Mouse (Mus musculus) testis, postnatal 10 days (tissue): ENCODE data around the gene Ncln.

ENCODE experiments used
- DNase-seq: peaks from one replicate; pipeline ENCODE4 v3.0.0; 2021; ENCODE audit warnings: low spot score

Ncln gene

DNA sequence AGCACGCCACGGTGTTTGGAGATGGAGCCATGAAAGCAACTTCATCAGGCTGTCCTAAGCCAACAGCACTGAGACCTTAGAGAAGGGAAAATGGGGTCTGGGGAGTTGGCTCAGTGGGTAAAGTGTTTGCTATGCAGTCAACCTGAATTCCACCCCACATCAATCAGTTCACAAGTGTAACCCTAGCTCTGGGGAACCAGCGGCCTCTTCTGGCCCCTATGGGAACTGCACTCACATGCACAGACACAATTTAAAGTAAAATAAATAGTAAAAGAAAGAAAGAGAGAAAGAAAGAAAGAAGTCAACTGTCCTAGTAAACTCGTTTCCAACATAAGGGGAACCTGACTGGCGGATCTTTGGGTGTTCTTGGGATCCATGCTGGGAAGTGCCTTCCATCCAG is 17.6 kb upstream of the Ncln start:
- DNase-seq, result no peak

DNA sequence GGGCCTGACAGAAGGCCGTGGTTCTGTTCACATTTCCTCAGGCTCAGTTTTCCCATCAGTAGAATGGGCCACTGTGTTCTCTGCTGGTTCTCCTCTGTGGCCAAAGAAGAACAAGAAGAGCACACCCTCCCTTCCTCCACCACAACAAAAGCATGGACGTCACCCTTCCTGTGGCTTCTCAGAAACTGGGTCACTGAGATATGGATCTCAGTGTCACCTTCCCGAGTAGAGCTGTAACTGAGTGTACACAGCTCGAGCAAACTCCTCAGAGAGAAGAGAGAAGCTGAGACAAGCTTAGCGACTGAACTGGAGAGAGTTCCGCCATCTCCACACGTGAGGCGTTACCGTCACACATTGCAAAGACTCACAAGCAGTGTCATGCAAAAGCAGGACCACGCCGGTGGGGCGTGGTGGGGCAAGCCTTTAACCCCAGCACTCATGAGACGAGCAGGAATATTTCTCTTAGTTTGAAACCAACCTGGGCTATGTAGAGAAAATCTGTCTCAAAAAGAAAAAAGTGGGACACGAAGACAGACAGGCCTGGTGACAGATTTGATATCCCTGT is 14.1 kb upstream of the Ncln start:
- no peak for DNase-seq

- DNase-seq, result no peak
Observed at GRCm38 (mm10) chr10:81507691-81508489, 11.7 kb upstream of the Ncln start.

DNA sequence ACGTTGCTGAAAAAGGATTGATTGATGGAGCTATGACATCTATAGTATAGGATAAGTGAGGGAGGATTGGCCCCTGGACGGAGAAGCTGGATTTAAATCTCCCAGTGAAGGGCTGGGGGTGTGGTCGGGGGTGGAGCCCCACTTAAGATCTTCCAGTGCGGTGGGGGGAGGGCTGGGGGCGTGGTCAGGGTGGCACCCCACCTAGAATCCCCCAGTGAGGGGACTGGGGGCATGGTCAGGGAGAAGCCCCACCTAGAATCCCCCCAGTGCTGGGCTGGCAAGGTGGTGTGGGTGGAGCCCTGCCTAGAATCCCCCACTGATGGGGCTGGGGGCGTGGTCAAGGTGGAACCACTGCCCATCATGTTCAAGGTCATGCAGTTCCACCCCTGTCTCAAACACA is 10.9 kb upstream of the Ncln start:
- no peak for DNase-seq

DNA sequence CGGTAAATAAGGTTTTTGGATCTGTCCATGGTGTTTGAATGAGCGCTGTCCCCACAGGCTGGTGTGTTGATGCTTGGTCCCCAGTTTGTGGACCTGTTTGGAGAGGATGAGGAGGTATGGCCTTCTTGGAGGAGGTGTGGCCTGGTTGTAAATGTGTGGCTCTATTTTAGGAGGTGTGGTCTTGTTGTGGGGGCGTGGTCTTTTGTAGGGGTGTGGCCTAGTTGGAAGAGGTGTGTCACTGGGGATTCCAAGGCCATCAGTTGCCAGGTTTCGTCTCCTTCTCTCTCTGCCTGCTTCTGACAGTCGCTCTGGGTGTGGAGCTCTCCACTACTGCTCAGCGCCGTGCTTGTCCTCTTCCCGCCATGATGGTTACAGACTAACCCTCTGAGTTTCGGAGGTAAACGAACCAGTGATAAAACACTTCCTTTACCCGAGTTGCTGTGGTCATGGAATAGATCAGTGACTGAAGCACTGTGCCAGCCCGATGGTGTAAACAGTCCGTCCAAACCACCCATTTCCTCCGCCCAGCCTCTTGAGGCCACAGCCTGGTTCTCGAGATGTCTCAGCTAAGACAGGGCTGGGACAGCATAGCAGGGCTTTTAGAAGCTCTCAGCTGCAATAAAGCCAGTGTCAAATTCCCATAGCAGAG is 8.9 kb upstream of the Ncln start:
- no peak for DNase-seq

- DNase-seq, result peak; percentile 96
Observed at GRCm38 (mm10) chr10:81502658-81503057, 6.5 kb upstream of the Ncln start.

DNA sequence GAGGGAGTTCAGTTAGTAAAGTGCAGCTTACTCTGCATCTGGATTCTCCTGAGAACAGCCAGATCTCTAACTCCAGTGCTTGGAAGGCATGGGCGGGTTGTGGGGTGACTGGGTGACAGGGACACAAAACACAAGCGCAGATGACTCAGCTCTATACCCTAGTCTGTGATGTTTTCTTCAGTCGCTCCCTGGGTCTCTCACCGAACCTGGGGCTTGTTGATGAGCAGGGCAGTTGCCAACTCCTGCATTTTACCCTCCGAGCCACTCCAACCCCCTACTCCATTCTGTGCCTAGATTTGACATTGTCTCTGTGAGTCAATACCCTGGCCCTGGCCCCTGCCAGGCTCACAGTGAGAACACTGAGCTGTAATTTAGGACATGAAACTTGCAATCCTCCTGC is 5.7 kb upstream of the Ncln start:
- no peak for DNase-seq

DNA sequence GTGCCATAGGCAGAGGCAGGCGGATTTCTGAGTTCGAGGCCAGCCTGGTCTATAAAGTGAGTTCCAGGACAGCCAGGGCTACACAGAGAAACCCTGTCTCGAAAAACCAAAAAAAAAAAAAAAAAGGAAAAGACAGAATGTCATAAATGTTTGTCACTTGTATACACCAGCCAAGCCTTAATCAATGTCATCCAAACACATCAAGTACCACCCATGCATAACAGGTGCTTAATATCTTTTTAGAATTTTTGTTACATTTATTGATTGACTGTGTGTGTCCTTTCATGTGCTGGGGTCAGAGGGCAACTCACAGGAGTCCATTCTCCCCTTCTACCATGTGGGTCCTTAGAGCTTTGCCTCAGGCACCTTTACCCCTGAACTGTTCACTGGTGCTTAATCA is 3.8 kb upstream of the Ncln start, which contains the start of gene S1pr4:
Gene S1pr4, minus strand, starts transcription at position 101 of the 400 bp plus-strand sequence.
- no peak for DNase-seq

DNA sequence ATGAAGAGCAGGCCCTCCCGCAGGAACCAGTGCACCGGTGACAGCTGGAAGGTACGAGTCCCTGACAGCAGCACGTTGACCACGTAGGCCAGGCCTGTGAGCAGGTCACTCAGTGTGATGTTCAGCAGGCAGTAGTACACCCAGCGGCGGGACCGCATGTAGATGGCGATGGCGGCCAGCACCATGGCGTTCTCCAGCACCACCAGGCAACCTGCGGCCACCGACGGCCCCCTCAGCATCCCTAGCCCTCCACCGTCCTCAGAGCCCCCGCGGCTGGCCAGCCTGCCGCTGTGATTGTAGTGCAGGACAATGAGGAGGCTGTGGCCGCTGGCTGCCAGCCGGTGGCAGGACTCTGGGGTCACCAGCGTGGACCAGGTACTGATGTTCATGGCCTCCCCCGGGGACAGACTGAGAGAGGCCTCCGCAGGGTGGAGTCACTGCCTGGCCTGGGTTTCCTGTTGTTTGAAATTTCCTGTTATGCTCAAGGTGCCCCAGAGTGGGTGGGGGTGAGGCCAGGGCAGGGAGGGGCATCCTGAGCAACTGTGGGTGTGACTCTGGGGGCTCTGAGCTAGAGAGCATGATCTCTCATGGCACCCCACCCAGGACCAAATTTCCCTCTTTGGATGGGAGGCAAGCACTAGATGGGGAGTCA is 3.2 kb upstream of the Ncln start:
- DNase-seq, result no peak

- no peak for DNase-seq
Observed at GRCm38 (mm10) chr10:81498316-81499249, 2.4 kb upstream of the Ncln start.

GRCm38 (mm10) chr10:81497401-81498270 is 1.4 kb upstream of the Ncln start:
- DNase-seq, result no peak

DNA sequence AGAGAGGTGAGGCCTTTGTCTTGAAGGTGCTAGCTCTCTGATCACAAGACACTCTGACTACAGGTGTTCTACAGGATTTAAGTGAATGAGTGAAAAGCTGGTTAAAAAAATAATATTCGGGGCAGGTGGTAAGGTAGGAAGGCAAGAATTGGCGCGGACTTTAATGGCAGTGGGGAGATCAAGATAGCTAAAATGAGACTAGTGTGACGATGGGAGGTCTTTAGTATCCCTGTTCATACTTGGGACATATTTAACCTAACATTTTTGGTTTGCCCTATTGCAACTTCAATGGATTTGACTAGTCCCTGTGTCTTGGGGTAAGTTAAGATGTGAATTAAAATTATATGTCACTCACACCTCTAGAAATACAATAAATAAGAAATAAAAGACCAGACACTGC is 777 bp upstream of the Ncln start:
- no peak for DNase-seq

GRCm38 (mm10) chr10:81495616-81496263 is 452 bp downstream of the Ncln start:
- no peak for DNase-seq

DNA sequence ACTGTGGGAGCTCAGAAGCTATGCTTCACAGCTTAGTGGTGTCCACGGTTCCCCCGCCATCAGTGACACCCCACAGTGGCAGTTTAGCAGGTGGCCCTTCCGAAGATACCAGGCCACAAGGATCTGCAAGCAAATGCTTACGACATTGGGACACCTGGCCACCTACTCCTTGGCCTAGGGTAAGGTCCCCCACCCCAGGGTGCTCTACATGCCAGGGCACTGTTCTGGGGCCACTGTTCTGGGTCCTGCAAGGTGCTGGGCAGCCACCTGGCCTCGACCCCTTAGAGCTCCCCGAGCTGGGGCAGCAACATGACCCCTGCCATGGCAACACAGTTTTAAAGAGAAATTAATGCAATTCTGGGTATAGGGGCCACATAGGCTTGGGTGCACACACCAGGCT is 1.0 kb downstream of the Ncln start:
- no peak for DNase-seq

DNA sequence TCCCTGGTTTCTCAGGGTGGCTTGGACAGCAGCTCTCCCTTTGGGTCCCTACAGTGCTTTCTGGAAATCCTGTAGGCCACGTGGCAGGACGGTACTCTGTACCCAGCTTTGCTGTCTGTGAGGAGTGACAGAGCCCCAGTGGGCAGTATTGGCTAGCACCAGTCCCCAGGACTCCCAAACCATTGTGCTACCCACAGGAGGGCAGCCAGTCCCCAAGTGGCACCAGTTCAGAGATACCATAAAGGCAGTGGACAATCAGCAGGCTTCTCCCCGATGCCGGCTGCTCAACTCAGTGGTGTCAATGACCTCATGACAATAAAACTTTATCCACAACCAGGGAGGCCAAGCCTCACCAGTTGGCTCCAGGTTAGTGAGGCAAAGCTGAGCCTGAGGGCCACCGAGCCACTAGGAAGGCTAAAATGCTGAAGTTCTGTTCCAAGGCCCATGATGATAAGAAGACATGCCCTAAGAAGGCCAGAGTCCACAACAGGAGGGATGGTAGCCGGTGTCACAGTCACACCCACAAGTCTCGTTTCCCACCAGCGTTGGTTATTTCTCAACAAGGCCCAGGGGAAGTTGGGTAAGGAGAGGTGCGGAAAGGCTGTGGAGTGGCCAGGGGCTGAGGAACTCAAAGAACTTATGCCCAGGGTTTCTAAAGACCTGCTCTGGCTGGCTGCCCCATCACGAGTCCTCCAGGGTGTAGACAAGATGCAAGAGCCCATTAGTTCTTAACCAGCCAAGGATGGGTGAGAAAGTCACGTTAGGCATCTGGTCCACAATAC is 1.7 kb downstream of the Ncln start:
- DNase-seq, result no peak

- no peak for DNase-seq
Observed at GRCm38 (mm10) chr10:81493601-81494220, 2.5 kb downstream of the Ncln start.

DNA sequence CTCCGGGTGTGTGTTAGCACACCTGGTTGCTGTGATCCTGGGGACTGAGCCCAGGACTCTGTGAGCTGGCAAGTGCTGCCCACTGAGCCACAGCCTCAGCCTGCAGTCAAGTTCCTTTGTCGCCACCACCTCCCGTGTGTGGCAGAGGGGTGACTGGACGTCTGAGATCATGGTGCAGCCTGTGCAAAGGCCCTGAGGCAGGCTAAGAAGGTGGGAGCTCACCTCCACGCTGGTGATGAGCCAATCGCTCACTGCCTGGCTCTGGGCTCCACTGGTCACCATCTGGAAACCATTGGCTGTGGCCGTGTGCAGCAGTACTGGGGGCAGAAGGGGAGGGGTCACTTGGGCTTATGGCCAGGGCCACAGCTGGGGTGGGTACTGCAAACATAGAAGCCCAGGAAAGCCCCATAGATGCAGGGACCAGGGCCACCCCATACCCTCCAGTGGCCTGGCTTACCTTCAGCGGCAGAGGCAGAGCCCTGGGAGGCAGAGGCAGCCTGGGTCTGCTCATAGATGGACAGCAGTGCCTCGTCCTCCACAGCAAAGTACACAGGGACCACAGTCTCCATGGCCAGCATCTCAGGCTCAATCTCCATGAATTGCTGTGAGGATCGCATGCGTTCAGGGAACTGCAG is 3.5 kb downstream of the Ncln start:
- no peak for DNase-seq

DNA sequence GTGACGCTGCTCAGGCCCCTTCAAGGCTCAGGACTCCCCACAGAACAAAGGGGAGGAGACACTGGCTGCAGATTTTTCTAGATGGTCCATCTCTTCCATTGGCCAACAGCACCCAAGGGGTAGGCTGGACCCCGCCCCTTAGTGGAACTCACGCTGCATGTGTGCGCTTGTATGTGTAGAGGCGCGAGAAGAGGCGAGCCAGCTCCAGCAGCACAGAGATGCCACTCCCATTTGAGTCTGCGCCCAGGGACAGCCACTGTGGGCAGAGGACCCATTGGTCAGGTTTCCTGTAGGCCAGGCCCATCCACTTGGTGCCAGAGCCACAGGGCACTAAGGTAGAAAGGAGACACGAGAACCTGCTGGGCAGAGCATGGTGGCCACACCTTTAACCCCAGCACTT is 5.2 kb downstream of the Ncln start:
- DNase-seq, result no peak
